Mouse (Mus musculus) retina, embryonic 14.5 days (tissue): ENCODE measurements at regions not wholly inside any gene's neighbourhood (a gene's known extent, or its start where the extent isn't known, plus 50 kb on each side); places are given as distances from the start of the nearest gene placed in this dataset.

Experiments used
- DNase-seq: peaks from one replicate; pipeline ENCODE4 v3.0.0-alpha.2; 2015; ENCODE audit warnings: low spot score

- no peak for DNase-seq
Observed at GRCm38 (mm10) chr13:41897481-41898317, 50.2 kb upstream of the Adtrp start.
